Mouse (Mus musculus) T-helper 2 cell (primary cell): ENCODE measurements around the gene Sapcd1.

ENCODE experiments used
- in situ Hi-C: fragments of 300-600 bp; cut with MboI, MseI; formaldehyde crosslinking; loops from one replicate; pipeline ENCODE4 v1.15.1; 2025; ENCODE audit warnings: high pct_unique_total_duplicates

The Sapcd1 gene

GRCm38 (mm10) chr17:34994751-34995150 is 33.1 kb downstream of the Sapcd1 start:
- in situ Hi-C loops, result loop anchor here (25.0 kb wide), 1 partner anchor 1968 kb away; the partner anchor contains the start of genes Ppp1r11, Znrd1 and Znrd1as

- in situ Hi-C loops, result loop anchor here (25.0 kb wide), 1 partner anchor 1978 kb away; the partner anchor contains the start of genes Ppp1r11, Znrd1 and Znrd1as
Measured at GRCm38 (mm10) chr17:34984218-34984617, 43.6 kb downstream of the Sapcd1 start.

GRCm38 (mm10) chr17:34982328-34982727 is 45.5 kb downstream of the Sapcd1 start:
- in situ Hi-C loops, result loop anchor here (25.0 kb wide), 1 partner anchor 1980 kb away; the partner anchor contains the start of genes Ppp1r11, Znrd1 and Znrd1as

- in situ Hi-C loops, result loop anchor here (25.0 kb wide), 1 partner anchor 1981 kb away; the partner anchor contains the start of genes Ppp1r11, Znrd1 and Znrd1as
Measured at GRCm38 (mm10) chr17:34981690-34982180, 46.1 kb downstream of the Sapcd1 start, which contains the start of gene Lsm2. Gene Lsm2 (plus strand): TSS chr17:34981862.

GRCm38 (mm10) chr17:34980655-34981054 is 47.2 kb downstream of the Sapcd1 start:
- in situ Hi-C loops, result loop anchor here (25.0 kb wide), 1 partner anchor 1982 kb away; the partner anchor contains the start of genes Ppp1r11, Znrd1 and Znrd1as

GRCm38 (mm10) chr17:34979631-34980030 is 48.2 kb downstream of the Sapcd1 start:
- in situ Hi-C loops, result loop anchor here (25.0 kb wide), 1 partner anchor 1983 kb away; the partner anchor contains the start of genes Ppp1r11, Znrd1 and Znrd1as

GRCm38 (mm10) chr17:34978239-34978638 is 49.6 kb downstream of the Sapcd1 start:
- in situ Hi-C loops, result loop anchor here (25.0 kb wide), 1 partner anchor 1984 kb away; the partner anchor contains the start of genes Ppp1r11, Znrd1 and Znrd1as

- in situ Hi-C loops, result loop anchor here (25.0 kb wide), 1 partner anchor 1985 kb away; the partner anchor contains the start of genes Ppp1r11, Znrd1 and Znrd1as
Measured at GRCm38 (mm10) chr17:34977000-34977399, 50.8 kb downstream of the Sapcd1 start.
